Mouse (Mus musculus) erythroblast, embryonic 14.5 days (primary cell): ENCODE results near the gene Atpaf2.

Experiments
- GATA1 ChIP-seq: IDR thresholded peaks from 2 replicates; pipeline ENCODE4 v1.6.1; 2012; ENCODE audit warnings: low read length, inconsistent platforms, mixed read lengths
- TAL1 ChIP-seq: IDR thresholded peaks from 3 replicates; pipeline ENCODE4 v1.6.1; 2012; ENCODE audit warnings: low read length, inconsistent platforms, mixed read lengths

DNA sequence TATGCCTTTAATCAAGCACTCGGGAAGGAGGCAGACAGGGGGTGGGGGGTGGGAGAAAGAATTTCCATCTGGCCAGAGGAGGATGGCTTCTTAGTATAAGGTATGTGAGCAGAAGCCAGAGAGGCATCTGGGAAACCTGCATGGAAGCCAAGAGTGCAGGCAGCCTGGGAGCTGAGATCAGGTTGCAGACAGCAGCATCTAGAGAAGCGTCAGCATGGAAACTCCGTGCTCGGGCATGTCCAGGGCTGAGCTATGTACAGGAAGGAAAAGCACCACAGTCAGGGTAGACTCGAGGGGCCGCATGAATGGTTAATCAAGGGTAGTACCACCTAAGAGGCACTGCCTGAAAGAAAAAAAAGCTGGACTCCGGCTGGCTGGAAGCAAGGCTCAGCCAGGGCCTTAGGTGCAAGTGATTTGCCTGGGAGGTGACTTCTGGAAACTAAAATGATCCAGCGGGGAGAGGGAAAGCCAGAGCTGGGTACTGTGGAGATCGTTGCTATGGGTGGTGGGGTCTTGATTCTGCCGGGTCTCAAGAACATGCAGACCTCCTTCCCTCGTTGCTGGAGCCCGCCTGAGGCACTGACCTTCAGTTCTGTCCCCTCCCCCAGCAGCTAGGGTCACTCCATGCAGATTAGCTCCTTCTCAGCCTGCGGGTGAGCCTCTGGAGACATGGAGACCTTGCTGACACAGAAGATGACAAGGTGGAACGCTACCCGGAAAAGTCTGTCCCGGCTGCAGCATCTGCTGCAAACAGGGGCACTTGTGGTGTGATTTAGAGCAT lies 51.8 kb downstream of the Atpaf2 start:
- TF ChIP-seq GATA1 (no peak), TAL1 (no peak)
